Mouse (Mus musculus) left cerebral cortex, adult 9 months (tissue): ENCODE data around the gene Stk11ip.

ENCODE experiments used
- DNase-seq, 2 experiments: peaks; one replicate each; pipeline ENCODE4 v3.0.0; 2022; ENCODE audit warnings: low spot score in 2 of 2

The Stk11ip gene

DNA sequence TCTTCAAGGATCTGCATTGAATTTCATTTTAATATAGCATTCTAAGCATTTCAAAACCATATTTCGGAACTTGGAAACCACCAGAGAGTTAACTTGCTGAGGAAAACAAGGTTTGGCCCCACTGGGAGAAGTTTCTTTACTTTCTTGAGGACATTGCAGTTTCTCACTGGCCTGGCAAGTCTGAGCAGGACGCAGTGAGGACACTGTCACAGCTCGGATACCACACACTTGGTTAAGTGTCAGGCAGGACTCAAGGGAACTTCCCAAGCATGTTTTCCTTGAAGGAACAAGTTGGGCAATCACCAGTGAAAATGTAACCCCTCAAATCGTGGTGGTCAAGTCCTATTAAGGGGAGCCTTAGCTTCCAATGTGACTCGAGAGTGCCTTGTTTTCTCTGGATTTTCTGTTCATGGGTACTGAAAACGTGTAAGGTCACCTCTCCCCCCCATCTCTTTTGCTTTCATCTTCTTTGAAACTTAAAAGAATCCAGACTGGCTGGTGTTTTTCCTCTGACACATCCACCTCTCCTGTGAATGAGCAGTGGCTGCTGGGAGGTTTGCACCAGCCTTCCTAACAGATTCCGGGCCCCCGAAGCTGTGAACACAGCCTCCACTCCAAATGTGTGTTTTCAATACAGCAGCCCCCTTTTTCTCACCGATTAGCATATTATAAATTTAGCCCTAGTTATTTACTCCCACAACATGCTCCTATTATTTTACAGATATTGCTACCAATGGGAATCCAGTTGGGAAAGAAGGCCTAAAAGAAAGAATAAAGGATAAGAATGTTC is 16.9 kb upstream of the Stk11ip start:
- DNase-seq, result peak in 1 of 2 experiments; percentile 57

DNA sequence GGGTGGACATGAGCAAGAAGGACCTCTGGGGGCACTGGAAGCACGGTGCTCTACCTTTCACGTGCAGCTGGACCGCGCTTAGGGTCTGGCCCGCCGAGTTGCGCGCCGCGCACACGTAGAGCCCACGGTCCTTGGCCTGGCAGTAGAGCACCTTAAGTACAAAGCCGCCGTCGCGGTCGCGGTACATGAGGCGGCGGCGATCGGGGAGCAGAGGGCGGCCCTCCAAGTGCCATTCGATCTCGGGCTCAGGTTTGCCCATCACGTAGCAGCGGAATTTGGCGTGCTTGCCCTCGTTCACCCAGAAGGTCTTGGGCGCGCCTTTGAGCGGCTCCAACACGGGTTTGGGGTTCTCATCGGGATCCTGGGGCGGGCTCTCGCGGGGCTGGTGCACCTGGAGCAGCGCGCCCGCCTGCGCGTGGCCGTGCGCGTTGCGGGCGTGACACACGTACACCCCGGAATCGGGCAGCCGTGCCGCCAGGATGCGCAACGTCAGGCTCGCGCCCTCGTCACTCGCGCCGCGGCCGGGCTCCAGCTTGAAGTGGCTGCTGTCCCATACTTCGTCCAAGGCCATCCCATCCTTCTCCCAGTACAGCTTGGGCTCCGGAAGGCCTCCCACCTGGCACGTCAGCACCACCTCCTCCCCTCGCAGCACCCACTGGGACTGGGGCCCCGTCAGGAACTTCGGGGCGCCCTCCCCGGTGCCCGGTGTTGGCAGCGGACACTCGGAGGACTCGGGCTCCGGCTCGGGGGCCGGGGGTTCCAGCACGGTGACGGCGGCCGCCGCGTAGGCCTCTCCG is 16.0 kb upstream of the Stk11ip start:
- peak; percentile 58 to 83 for DNase-seq

DNA sequence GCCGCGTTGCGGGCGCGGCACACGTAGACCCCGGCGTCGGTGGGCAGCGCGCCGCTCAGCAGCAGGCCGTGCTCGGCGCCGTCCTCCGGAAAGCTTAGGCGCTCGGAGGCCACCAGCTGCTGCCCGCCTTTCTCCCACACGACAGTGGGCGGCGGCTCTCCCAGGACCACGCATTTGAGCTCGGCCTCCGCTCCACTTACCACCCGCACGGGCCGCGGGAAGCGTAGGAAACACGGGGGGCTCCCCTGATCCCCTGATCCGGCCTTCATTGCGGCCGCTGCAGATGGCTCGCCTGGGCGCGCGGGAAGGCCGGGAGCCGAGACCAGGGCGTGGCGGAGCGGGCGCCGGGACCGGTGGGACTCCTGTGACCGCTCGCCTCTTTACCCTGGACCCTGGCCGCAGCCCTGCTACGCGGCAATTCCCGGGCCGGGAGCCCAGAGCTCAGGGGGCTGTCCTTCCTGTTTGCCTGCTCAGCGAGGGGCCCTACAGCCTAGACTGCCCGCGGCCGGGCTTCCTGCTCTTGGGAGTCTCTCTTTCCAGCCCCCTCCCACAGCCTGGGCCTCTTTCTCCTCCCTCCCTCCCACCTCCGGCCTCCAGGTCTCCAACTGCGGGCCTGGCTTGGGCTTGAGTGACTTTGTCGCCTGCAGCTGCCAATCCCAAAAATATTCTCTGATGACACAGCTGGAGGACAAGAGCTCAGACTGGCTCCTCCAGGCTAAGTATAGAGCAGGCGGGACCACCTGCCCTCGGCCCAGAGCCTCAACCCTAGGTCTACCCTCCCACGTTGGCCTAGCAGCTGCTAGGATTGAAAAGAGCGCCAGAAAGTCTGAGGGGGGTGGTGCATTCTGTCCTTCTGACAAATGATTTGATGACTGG is 15.1 kb upstream of the Stk11ip start, which contains the start of gene Obsl1:
Obsl1 (minus strand) TSS at position 497 of the 876 bp plus-strand sequence.
- DNase-seq, result no peak

DNA sequence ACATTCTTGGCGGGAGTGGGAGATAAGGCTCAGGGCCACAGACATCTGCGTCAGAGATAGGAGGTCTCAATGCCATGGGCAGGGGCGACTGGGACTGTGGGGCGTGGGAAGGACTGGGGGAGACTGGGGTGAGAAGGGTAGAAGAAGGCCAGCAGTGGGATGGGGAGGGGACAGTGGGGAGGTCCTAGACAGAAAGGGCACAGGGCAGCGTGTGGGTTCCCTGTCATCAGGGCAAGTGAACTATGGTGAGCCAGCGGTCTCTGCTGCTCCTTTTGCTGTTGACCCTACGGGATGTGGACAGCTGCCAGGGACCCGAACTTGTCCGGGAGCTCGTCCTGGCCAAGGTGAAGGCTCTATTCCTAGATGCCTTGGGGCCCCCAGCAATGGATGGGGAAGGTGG is 14.3 kb upstream of the Stk11ip start, which contains the start of gene Inha:
Inha (plus strand) TSS at position 72 of the 400 bp plus-strand sequence.
- no peak for DNase-seq

DNA sequence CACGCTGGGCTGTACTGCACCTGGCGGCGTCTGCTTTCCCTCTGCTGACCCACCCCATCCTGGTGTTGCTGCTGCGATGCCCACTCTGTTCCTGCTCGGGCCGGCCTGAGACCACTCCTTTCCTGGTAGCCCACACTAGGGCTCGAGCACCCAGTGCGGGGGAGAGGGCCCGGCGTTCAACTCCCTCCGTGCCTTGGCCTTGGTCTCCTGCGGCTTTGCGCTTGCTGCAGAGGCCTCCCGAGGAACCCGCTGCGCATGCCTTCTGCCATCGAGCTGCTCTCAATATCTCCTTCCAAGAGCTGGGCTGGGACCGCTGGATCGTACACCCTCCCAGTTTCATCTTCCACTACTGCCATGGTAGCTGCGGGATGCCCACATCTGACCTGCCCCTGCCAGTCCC is 11.7 kb upstream of the Stk11ip start:
- no peak for DNase-seq

DNA sequence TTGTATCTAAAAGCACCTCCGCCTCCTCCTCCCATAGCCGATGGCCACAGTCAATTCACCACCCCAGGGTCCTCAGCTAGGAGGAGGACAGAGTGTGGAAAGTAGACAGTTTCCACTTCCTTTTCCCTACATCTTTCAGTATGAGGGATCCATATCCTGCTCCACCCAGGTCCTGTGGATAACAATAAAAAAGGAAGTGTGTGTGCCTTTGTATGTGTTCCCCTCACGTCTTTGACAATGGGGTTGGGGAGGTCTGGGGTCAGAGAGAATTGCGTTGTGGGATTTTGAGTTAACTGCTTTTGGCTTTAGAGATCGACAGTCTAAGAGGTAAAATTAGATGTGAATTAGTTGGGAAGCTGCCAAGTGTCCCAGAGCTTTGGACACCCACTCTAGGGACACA is 11.2 kb upstream of the Stk11ip start:
- no peak for DNase-seq

DNA sequence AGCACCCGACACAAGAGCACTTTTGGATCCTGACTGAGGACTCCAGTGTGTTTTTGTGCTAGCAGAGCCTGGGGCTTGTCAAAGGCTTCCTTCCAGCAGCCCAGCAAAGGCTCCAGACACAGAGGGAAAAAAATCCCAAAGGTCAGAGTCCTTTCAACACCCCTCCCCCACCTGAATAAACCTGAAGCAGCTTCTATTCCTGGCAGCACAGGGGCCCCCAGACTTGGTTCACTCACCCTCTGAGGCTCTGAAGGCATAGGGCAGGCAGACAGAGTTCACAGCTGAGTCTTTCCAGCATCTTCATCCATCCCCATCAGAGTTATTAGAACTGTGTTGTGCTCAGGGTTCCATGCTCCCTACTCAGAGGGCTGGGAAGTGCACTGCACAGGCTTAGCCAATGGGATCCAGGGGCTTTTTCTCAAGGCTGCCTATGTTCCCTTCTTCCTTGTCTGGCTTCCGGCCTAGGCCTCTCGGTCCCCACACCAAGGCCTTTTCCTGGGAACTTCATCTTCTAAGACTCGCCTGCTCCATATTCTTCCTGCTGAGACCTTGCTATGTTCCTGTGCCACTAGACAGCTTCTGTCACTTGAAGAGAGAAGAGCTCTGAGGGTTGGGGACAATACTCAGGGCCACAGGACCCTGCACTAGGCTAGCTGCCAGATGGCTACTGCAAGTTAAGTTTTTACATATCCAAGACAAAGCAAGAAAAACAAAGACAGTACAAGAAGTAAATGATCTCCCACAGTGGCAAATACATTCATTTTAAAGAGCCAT is 9.7 kb upstream of the Stk11ip start:
- no peak for DNase-seq

DNA sequence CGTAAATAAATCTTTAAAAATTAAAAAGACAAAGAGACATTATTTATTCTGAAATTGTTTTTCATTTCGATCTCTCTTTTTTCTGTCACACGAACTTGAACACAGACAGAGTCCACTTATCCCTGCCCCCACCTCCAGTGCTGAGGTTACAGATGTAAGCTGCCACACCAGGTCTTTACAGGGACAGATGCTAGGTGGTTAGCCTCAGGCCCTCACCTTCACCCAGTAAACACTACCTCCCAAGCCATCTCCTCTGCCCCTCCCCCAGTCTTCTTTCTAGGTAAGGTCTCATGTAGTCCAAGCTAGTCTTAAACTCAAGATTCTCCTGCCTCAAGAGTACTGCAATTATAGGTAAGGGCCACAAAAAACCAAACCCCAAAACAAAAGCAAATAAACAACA is 8.8 kb upstream of the Stk11ip start:
- no peak for DNase-seq

DNA sequence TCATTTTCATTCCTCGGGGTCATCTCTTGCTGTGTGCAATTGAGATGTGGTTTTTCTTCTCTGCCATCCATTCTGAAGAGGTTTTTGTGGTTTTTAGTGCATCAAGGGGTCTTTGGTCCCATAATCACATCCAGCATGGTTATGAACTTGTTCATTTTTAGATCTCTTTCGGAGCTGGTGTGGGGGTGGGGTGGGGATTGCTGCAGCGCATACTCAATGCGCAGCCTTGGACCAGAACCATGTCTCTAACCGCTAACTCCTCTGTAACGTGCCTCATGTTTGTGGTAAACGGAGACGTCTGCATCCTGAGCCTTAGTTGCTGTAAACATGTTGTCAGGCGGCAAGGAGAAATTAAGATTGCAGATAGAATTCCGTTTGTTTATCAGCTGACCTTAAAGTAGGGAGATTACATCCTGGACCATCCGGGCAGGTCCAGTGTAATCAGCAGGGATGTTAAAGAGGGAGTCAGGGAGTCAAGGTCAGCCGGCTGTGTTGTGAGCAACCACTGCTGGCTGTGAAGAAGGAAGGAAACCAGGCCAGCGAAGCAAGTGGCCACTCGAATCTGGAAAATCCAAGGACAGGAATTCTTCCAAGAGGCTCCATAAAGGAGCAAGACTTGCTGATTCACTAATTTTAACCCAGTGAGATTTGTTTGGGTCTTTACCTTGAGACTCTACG is 4.5 kb upstream of the Stk11ip start:
- DNase-seq, result no peak

DNA sequence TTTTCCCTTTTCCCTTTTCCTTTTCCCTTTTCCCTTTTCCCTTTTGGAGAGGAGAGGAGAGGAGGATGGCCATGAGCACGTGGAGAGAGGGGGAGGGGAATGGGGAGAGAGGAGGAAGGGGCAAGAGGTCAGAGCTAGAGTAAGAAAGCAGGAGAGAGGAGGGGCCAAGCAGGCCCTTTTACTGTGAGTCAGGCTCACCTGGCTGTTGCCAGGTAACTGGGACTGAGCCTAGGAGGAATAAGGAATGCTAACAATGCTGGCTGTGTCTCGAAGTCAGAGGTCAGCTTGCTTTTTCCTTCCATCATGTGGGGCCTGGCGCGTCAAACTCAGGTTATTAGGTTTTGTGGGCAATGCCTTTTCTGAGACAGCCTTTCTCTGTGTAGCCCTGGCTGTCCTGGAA is 3.3 kb upstream of the Stk11ip start:
- DNase-seq, result no peak

DNA sequence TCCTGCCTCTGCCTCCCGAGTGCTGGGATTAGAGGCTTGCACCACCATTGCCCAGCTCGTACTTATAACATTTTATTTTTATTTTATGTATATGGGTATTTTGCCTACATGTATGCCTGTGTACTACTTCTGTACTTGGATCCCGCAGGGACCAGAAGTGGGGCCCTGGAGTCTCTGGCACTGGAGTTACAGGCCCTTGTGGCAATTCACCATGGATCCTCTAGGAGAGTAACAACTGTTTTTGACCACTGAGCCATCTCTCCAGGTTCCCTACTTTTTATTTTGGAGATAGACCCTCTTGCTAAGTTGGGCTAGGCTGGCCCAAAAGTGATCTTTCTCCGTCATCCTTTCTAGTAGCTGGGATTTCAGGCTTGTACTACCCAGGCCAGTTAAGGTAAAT is 2.9 kb upstream of the Stk11ip start:
- no peak for DNase-seq

DNA sequence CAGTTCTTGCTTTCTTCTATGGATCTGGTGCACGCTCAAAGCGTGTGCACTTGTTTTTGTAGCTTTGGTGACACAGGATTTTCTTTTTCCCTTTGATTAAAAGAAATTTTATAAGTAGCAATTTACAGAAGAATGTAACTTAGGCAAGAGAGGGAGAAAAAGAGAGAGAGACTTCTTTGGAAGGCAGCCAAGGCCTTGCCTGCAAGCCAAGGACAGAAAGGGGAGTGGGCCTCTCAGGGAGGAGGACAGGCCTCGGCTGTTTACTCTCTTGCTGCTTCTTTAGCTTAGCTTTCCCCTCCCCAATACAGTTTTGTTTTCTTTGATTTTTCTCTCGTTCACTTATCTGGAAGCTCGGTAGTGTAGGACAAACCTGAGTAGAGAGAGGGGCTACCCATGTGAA is 1.8 kb upstream of the Stk11ip start:
- DNase-seq, result no peak

DNA sequence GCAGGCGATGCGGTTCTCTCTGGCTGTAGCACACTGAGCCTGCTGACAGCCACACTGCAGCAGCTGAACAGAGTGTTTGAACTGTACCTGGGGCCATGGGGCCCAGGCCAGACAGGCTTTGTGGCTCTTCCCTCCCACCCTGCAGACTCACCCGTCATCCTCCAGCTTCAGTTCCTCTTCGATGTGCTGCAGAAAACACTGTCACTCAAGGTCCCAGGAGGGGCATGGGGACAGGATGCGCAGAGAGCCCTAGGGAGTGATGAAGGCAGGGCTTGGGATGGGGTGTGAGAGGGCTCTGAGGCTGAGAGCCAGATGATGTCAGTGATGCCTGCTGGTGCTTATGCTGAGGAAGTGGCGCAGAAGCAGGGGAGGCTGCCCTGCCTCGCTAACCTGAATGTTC is 3.4 kb downstream of the Stk11ip start:
- DNase-seq, result no peak

DNA sequence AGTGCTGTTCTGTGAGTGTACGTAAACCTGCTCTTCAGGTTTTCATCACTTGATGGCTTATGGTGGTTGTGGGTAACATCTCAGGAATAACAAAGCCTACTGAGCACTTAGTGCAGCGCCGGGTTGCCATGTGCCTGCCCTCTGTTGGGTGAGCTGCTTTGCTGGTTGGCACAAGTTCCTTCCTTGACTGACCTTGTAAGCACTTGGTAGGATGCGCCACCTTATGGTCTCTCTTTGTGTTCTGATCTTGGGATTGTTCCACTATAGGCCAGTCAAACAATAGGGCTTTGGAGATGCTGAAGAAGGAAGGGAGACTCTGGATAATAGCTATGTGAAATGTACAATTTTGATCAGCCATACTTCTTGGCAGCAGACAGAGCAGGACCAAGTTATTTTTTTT is 9.2 kb downstream of the Stk11ip start:
- DNase-seq, result no peak

DNA sequence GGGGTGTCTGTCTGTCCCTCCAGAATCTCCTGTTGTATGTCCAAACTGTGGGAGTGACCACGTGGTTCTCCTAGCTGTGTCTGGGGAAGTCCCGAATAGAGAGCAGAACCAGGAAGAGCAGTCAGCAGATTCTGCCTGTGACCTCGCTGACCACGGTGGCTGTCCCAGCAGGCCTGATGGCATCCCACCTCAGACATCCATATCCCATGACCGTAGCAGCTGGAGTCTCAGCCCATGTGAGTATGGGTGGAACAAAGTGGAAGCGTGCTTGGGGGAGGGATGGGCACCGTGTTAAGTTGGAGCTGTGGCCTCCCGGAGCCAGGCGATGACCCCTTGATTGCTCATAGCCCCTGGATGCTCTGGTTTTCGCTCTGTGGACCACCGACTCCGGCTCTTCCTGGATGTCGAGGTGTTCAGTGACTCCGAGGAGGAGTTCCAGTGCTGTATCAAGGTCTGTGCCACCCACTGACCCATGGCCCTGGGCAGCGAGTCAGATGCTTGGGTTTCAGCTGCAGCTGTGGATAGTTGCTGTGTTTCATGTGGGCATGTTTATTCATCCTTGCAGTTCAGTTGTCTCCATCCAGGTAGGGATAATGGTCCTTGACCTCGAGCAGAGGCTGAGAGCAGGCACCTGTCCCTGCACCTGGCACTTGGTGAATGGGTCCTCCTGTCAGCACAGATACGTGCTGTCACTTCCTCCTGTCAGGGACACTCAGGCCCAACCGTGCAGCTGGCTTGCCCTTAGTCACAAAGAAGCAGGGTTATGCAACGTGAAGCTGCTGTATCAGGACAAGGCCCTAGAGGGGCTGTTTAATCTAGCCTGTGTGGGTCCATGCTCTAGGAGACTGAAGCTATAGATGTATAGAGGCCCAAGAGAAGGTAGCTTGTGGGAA is 11.2 kb downstream of the Stk11ip start:
- DNase-seq, result no peak

DNA sequence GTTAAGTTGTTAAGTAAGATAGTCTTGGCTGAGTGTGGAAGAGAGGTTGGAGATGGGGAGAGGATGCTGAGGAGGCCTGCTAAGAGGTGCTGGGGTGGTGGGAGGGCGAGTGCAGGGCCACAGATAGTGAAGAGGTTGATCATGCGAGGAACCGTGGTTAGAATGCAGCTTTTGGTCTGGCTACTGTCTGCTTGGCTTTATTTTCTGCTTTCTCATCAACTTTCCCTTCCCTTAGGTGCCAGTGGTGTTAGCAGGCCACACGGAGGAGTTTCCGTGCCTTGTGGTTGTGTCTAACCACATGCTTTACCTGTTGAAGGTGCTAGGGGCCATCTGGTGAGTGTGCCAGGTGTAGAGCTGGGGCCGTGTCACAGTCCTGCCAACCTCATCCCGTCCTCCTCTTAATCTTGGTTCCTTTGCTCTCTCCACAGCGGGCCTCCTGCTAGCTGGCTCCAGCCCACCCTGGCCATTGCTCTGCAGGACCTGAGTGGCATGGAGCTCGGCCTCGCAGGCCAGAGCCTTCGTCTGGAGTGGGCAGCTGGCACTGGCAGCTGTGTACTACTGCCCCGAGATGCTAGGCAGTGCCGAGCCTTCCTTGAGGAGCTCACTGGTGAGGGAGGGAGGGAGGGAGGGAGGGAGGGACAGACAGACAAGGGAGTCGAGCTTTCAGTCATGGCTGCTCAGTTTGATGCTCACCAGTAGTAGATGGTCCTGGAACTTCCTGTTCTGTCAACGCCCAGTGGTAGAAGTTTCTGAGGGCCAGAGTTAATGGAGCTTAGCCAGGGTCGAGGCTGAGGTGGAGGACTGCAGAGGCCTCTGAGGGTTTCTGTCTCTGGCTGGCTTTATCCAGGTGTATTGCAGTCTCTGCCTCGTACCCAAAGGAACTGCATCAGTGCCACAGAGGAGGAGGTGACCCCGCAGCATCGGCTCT is 12.3 kb downstream of the Stk11ip start:
- no peak for DNase-seq

DNA sequence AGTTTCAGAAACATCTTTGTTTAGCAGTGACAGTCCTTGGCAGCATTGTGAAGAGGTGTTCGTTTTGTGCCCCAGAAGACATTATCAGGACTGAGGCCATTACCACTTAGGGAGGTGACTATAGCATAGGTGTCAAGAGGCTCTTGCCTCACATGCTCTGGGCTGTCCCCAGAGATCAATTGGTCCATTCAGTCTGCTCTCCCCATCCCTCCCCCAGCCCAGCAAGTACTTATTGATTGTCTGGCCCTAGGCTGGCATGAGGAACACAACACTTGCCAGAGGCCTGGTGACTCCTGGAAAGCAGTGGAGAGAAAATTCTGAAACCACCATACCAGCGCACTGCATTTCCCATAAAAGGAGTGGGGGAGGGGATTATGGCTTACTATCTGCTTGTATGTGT is 16.3 kb downstream of the Stk11ip start:
- no peak for DNase-seq

DNA sequence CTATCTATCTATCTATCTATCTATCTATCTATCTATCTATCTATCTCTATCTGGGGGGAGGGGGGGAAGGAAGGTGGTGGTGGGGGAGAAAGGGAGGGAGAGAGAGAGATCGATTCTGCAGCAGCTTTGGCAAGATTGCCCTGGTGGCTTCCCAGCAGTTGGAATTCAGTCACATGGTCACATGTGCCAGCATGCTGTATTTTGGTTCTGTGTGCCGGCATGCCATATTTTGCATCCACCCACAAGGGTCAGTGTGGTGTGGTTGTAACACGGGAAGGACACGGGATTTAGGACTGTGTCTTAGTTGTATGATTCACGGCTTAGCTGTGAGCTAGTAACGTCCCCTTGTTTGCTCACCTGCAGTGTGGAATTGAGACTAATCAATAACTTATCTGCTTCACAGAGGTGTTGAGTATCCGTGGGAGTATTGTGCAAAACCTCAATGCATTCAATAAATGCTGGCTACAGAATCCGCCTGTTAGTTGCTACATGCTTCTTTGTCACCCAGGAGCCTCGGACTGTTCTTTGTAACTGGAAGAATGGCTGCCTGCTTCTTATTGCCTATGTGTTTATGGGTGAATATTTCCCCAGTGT is 17.4 kb downstream of the Stk11ip start:
- DNase-seq, result no peak
